Mouse (Mus musculus): Measurements from ENCODE around the gene Gm10031.

GRCm38 (mm10) chr1:156491226-156491796 is 32.5 kb upstream of the Gm10031 start:
- TF ChIP-seq CTCF (IDR thresholded peaks at IDR 0.05; ENCODE audit: borderline replicate concordance, control insufficient read depth, extremely low read depth, insufficient read depth, low read length, poor library complexity): no peak
- no peak for TF ChIP-seq POLR2A (IDR thresholded peaks at IDR 0.05; ENCODE audit: control insufficient read depth, extremely low read depth, insufficient read depth, low read length, poor library complexity)

Measured in thymus, adult 2 months (tissue).